Mouse (Mus musculus) kidney, postnatal 10 days (tissue): ENCODE measurements at regions not wholly inside any gene's neighbourhood (a gene's known extent, or its start where the extent isn't known, plus 50 kb on each side); places are given as distances from the start of the nearest gene placed in this dataset.

Experiments used
- DNase-seq: peaks from one replicate; pipeline ENCODE4 v3.0.0; 2021; ENCODE audit warnings: mixed read lengths

GRCm38 (mm10) chr10:87732658-87733057, 125.4 kb upstream of the Igf1 start:
- no peak for DNase-seq

GRCm38 (mm10) chr10:87733241-87733640, 124.8 kb upstream of the Igf1 start:
- DNase-seq, result no peak

- peak; percentile 5 for DNase-seq
These were observed 117.7 kb upstream of the Igf1 start for GRCm38 (mm10) chr10:87740323-87740722.

- DNase-seq, result no peak
These were observed 115.3 kb upstream of the Igf1 start for GRCm38 (mm10) chr10:87742766-87743165.

GRCm38 (mm10) chr10:87747846-87748552, 110.1 kb upstream of the Igf1 start:
- DNase-seq, result no peak

DNA sequence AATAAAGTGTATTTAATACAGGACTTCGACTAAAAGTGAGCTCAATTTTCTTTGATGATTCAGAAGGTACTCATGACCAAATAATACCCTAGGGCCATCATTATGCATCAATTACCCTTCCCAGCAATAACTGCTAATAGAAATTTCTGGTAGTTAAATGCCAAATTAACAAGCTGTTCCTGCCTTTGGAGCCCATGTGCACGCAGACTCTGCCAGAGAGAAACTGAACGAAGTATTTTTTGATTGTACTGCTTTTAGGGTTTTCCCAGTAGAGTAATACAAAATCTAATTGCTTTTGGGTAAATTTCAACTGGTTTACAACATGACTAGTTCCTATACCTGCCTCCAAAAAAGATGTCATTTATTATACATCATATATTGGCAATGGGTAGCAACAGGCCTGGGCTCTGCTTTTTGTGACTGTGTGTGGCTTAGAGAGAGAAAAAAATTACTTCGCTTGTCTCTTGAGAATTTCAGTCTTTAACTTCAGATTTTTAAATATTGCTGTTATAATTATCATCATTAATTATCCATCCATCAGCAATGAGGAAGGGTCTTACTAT, 109.4 kb upstream of the Igf1 start:
- no peak for DNase-seq

GRCm38 (mm10) chr10:87750321-87750720, 107.7 kb upstream of the Igf1 start:
- no peak for DNase-seq

DNA sequence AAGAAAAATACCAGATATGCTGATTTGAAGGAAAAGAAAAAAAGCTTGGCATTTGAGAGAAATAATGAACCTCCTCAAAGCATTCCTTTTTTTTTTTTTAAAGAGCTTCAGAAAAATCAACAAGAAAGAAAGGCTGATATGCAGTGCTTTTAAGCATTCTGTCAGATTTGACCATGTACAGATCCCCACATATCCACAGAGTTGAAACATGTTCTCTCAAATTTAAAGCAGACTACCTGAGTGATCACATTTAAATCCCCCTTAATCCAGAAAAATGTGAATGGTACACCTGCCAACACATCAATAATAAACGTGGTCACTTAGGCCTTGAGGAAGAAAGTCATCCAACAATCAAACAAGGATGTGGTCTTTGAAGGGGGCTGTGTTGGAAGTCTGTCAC, 107.1 kb upstream of the Igf1 start:
- DNase-seq, result no peak

GRCm38 (mm10) chr10:87752117-87752516, 105.9 kb upstream of the Igf1 start:
- no peak for DNase-seq

- DNase-seq, result no peak
These were observed 104.6 kb upstream of the Igf1 start for GRCm38 (mm10) chr10:87753483-87753882.

DNA sequence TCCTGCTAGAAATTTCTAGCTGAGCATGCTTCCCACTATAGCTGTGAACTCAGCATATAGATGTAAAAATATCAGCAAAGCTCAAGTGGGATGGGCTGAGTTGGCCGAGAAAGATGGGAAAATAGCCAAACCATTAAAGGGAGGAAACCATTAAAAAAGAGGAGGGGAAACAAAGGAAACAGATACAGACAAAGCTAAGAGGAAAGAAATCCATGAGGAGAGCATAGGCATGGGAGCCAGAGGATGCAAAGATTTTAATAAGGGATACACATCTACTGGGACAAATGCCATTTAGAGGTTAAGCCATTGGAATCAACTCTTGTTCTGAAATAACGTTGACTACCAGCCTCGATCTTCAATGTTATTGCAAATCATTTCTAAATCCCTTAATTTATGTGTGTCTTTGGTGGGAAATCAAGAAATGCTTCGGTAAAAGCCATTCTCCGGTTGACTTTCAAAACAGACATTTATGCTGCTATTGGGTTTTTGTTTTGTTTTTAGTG, 96.5 kb upstream of the Igf1 start:
- no peak for DNase-seq

- DNase-seq, result peak; percentile 59
These were observed 70.5 kb upstream of the Igf1 start for GRCm38 (mm10) chr10:87787521-87787920.

- DNase-seq, result no peak
These were observed 65.7 kb upstream of the Igf1 start for GRCm38 (mm10) chr10:87792346-87792745.

- DNase-seq, result peak; percentile 80
These were observed 53.9 kb upstream of the Igf1 start for GRCm38 (mm10) chr10:87803936-87804791.

DNA sequence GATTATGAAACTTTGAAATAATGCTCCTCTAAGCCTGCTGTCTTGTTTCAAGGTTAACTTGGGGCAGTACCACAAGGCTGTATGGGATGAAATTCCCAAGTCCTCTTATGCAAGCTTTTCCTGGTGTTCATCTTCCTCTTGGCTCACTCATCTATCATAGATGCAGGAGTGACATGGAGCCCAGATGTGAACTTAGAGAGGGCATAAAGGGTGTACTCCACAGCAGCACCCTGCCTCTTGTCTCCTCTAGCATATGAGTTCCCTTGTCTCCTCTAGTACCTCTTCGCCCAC, 53.3 kb upstream of the Igf1 start:
- DNase-seq, result no peak
